Mouse (Mus musculus) yolk sac, embryonic 10.5 days (tissue): ENCODE results near the gene Sec11a.

Experiments used
- DNase-seq: peaks from one replicate; pipeline ENCODE4 v3.0.0-alpha.2; 2017; ENCODE audit warnings: low spot score

Sec11a gene

DNA sequence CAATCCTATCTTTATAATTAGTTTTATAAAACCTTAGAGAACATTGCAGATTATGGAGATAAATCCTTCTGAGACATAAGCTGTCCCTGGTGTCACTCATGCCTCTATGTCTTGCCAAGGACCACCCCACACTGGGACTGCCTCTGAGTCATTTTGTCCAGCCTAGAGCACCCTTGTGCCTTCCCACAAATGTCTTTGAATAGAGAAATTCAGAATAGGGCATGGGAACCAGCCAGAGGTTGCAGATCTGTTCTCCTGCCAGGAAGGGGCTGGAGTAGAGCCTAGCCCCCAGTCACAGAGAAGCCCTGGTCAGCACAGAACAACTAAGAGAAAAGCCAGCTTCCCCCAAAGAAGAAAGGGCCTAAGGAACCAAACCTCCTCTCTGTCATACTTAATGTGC is 92.3 kb downstream of the Sec11a start:
- no peak for DNase-seq
